Mouse (Mus musculus): Measurements from ENCODE around the gene Fer1l4. TPM values are rescaled to one million over a fixed set of nuclear protein-coding genes. Genes with fewer than 3 reads are reported as not detected.

The Fer1l4 gene
- polyA plus RNA-seq, 1 experiment from 2014 or later: 0.09 TPM

Other genes starting within 250 kb of the Fer1l4 start
- 25.5 and 38.5 TPM in 2 replicates for gene BC029722, start 233.5 kb downstream of the Fer1l4 start, polyA plus RNA-seq (2014; fragmentation: Nextera tagmentation; extraction: Ambion mirVana)
- 129 and 134 TPM in 2 replicates for gene Eif6, start 226.0 kb downstream of the Fer1l4 start, polyA plus RNA-seq (2014; fragmentation: Nextera tagmentation; extraction: Ambion mirVana)
- gene Fam83c, start 218.1 kb downstream of the Fer1l4 start, polyA plus RNA-seq (2014; fragmentation: Nextera tagmentation; extraction: Ambion mirVana): 0.38 and 0.41 TPM in 2 replicates
- 45.0 and 58.6 TPM in 2 replicates for gene Uqcc1, start 122.6 kb downstream of the Fer1l4 start, polyA plus RNA-seq (2014; fragmentation: Nextera tagmentation; extraction: Ambion mirVana)
- not detected in 2 replicates for gene Gm15557, start 112.2 kb downstream of the Fer1l4 start, polyA plus RNA-seq (2014; fragmentation: Nextera tagmentation; extraction: Ambion mirVana)
- 0.36 and 0.70 TPM in 2 replicates for gene Gdf5, start 107.6 kb downstream of the Fer1l4 start, polyA plus RNA-seq (2014; fragmentation: Nextera tagmentation; extraction: Ambion mirVana)
- gene Cep250, start 96.5 kb downstream of the Fer1l4 start, polyA plus RNA-seq (2014; fragmentation: Nextera tagmentation; extraction: Ambion mirVana): 10.6 and 12.8 TPM in 2 replicates
- gene 6430550D23Rik, start 45.0 kb downstream of the Fer1l4 start, polyA plus RNA-seq (2014; fragmentation: Nextera tagmentation; extraction: Ambion mirVana): 1.5 and 1.7 TPM in 2 replicates
- gene Ergic3, start 44.9 kb downstream of the Fer1l4 start, polyA plus RNA-seq (2014; fragmentation: Nextera tagmentation; extraction: Ambion mirVana): 379 and 435 TPM in 2 replicates
- gene Spag4, start 12.2 kb upstream of the Fer1l4 start, polyA plus RNA-seq (2014; fragmentation: Nextera tagmentation; extraction: Ambion mirVana): 4.7 and 6.0 TPM in 2 replicates
- 21.4 and 23.2 TPM in 2 replicates for gene Cpne1, start 59.0 kb upstream of the Fer1l4 start, polyA plus RNA-seq (2014; fragmentation: Nextera tagmentation; extraction: Ambion mirVana)
- 23.6 and 34.0 TPM in 2 replicates for gene Rbm12, start 59.0 kb upstream of the Fer1l4 start, polyA plus RNA-seq (2014; fragmentation: Nextera tagmentation; extraction: Ambion mirVana)
- gene Gm28036, start 74.1 kb upstream of the Fer1l4 start, polyA plus RNA-seq (2014; fragmentation: Nextera tagmentation; extraction: Ambion mirVana): 5.8 and 19.2 TPM in 2 replicates
- 413 and 563 TPM in 2 replicates for gene Romo1, start 91.1 kb upstream of the Fer1l4 start, polyA plus RNA-seq (2014; fragmentation: Nextera tagmentation; extraction: Ambion mirVana)
- gene Nfs1, start 91.2 kb upstream of the Fer1l4 start, polyA plus RNA-seq (2014; fragmentation: Nextera tagmentation; extraction: Ambion mirVana): 29.7 and 30.8 TPM in 2 replicates
- gene Rbm39, start 127.3 kb upstream of the Fer1l4 start, polyA plus RNA-seq (2014; fragmentation: Nextera tagmentation; extraction: Ambion mirVana): 484 and 514 TPM in 2 replicates
- 110 and 120 TPM in 2 replicates for gene Phf20, start 143.5 kb upstream of the Fer1l4 start, polyA plus RNA-seq (2014; fragmentation: Nextera tagmentation; extraction: Ambion mirVana)